ENCODE assay signal across 21 mouse cellular contexts in the genomic region with DNA sequence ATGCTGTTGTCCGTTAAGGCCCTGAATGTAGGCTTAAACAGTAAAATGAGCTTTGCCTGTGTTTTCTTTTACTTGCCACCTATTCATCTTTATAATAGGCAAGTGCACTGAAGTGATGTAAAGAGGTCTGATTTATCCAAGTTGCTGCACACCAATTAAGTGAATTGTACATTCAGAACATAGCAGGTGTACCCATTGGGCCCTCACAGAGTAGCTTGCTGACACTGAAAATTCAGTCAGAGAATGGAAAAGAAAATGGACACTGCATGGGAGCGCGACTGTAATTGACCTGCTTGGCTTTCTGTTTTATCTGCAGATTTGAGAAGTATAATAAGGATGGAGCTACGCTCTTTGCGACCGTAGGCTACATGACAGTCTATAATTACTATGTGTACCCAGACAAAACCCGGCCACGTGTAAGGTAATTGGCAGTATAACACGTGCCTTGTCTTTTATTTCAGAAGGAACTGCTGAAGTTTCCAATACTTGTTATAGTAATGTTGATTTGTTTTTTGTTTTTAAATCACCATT. TPM values are rescaled to one million over a fixed set of nuclear protein-coding genes. Genes with fewer than 3 reads are reported as not detected.
A peak's percentile ranks its signal among the peaks of the same experiment; 100 is the strongest.
DNase-seq lines count a peak whose midpoint lies in the region; ATAC-seq and TF ChIP-seq lines count a peak whose summit lies in the region.
"Had no signal": no experiment of that assay in that cellular context is flagged by ENCODE, and none has a peak within 500 bp of the region (broad histone marks: within the 10 kb centered on the region; RNA-seq: fewer than 3 reads in every experiment).

No protein-coding gene starts in this region.

- H3K4me1 ChIP-seq in midbrain, embryonic 14.5 days (ENCODE audit: control insufficient read depth, insufficient read depth, low read length): no peaks in the 10 kb centered on the region
- H3K4me1 ChIP-seq in midbrain, embryonic 11.5 days (ENCODE audit: control insufficient read depth, insufficient read depth, low read length): no peaks in the 10 kb centered on the region
- peaks cover 33% of the 10 kb centered on the region for H3K4me1 ChIP-seq in forebrain, embryonic 13.5 days
- no peaks in the 10 kb centered on the region for H3K4me1 ChIP-seq in forebrain, postnatal 0 days (ENCODE audit: insufficient read depth)
- H3K4me1 ChIP-seq: embryonic facial prominence, embryonic 13.5 days; heart, embryonic 12.5 days; hindbrain, embryonic 15.5 days had no signal

- no peak overlapping the region for H3K4me3 ChIP-seq in midbrain, embryonic 14.5 days (replicated peaks; ENCODE audit: low read depth, low read length)
- no peak overlapping the region for H3K4me3 ChIP-seq in midbrain, embryonic 11.5 days (ENCODE audit: low read depth, low read length)
- no peak overlapping the region for H3K4me3 ChIP-seq in forebrain, embryonic 13.5 days
- H3K4me3 ChIP-seq in forebrain, postnatal 0 days (ENCODE audit: low read depth, low read length): no peak overlapping the region
- H3K4me3 ChIP-seq: embryonic facial prominence, embryonic 13.5 days; heart, embryonic 12.5 days; hindbrain, embryonic 15.5 days had no signal

- H3K36me3 ChIP-seq in midbrain, embryonic 14.5 days (ENCODE audit: control insufficient read depth, insufficient read depth, low read length): peaks cover 4% of the 10 kb centered on the region; the same call in 1 of the 2 replicates
- H3K36me3 ChIP-seq in midbrain, embryonic 11.5 days (ENCODE audit: control insufficient read depth, insufficient read depth, low read length): 0 out of 2 replicates have a peak, but pooled peaks cover 4% of the 10 kb centered on the region
- peaks cover 8% of the 10 kb centered on the region for H3K36me3 ChIP-seq in forebrain, embryonic 13.5 days (ENCODE audit: poor library complexity, severe bottlenecking)
- 0 out of 2 replicates have a peak, but pooled peaks cover 5% of the 10 kb centered on the region for H3K36me3 ChIP-seq in forebrain, postnatal 0 days (ENCODE audit: insufficient read depth)

- no peak for TF ChIP-seq CTCF in forebrain, postnatal 0 days (IDR thresholded peaks at IDR 0.05; ENCODE audit: low read depth)

- no peak overlapping the region for H3K9ac ChIP-seq in midbrain, embryonic 14.5 days (replicated peaks; ENCODE audit: low read length)
- H3K9ac ChIP-seq in midbrain, embryonic 11.5 days (ENCODE audit: low read length): no peak overlapping the region
- no peak overlapping the region for H3K9ac ChIP-seq in forebrain, embryonic 13.5 days
- H3K9ac ChIP-seq in forebrain, postnatal 0 days: no peak overlapping the region
- H3K9ac ChIP-seq: embryonic facial prominence, embryonic 13.5 days; heart, embryonic 12.5 days; hindbrain, embryonic 15.5 days had no signal

- no peak for ATAC-seq in midbrain, embryonic 14.5 days (ENCODE audit: low FRiP score, low TSS enrichment)
- no peak for ATAC-seq in midbrain, embryonic 11.5 days (ENCODE audit: low FRiP score)
- ATAC-seq in forebrain, embryonic 13.5 days: peak; percentile 93
- peak; percentile 53; the same call in 1 of the 2 replicates for ATAC-seq in forebrain, postnatal 0 days
- ATAC-seq: CD4-positive, CD25-positive, alpha-beta regulatory T cell, adult 4 months; intestine, embryonic 16.5 days had no signal

- DNase-seq in embryo, embryonic 10.5 days (ENCODE audit: low spot score): peak; percentile 11
- no peak for DNase-seq in embryo, embryonic 9.5 days (ENCODE audit: extremely low spot score)
- DNase-seq in midbrain, embryonic 14.5 days: peak; percentile 1
- no peak for DNase-seq in midbrain, embryonic 11.5 days (ENCODE audit: low spot score, missing footprints)
- peak; percentile 15 for DNase-seq in forebrain, postnatal 0 days
- DNase-seq in ovary, postnatal 36 days (ENCODE audit: low spot score): no peak
- no peak for DNase-seq in cerebellum, adult 9-11 months
- DNase-seq: adrenal gland, adult 8-10 months; B cell, adult 2 months; cerebellum, adult 11-12 months; cerebellum, adult 9-10 months; cerebellum, postnatal 36 days; gastrocnemius, postnatal 14 days; heart, postnatal 36 days had no signal

- no peak overlapping the region for H3K4me2 ChIP-seq in midbrain, embryonic 14.5 days (ENCODE audit: low read length)
- no peak overlapping the region for H3K4me2 ChIP-seq in midbrain, embryonic 11.5 days
- no peak overlapping the region for H3K4me2 ChIP-seq in forebrain, embryonic 13.5 days
- H3K4me2 ChIP-seq in forebrain, postnatal 0 days (ENCODE audit: low read depth): no peak overlapping the region
- H3K4me2 ChIP-seq: embryonic facial prominence, embryonic 13.5 days; heart, embryonic 12.5 days; hindbrain, embryonic 15.5 days had no signal

- WGBS in midbrain, embryonic 14.5 days: 94% methylated on average over 9 of the region's 9 CpGs
- WGBS in midbrain, embryonic 11.5 days: 87% methylated on average over 9 of the region's 9 CpGs
- 17% methylated on average over 9 of the region's 9 CpGs for WGBS in forebrain, embryonic 13.5 days
- WGBS in forebrain, postnatal 0 days: 22% methylated on average over 9 of the region's 9 CpGs

- no peak overlapping the region for H3K27ac ChIP-seq in midbrain, embryonic 14.5 days (replicated peaks; ENCODE audit: low read depth, low read length)
- H3K27ac ChIP-seq in midbrain, embryonic 11.5 days (ENCODE audit: low read depth, low read length): no peak overlapping the region
- peak overlapping the region; percentile 60; the same call in 1 of the 2 replicates for H3K27ac ChIP-seq in forebrain, embryonic 13.5 days
- H3K27ac ChIP-seq in forebrain, postnatal 0 days (ENCODE audit: low read depth, low read length): no peak overlapping the region
- H3K27ac ChIP-seq: embryonic facial prominence, embryonic 13.5 days; hindbrain, embryonic 15.5 days had no signal

- H3K27me3 ChIP-seq in midbrain, embryonic 14.5 days (ENCODE audit: control insufficient read depth, insufficient read depth, low read length): no peaks in the 10 kb centered on the region
- no peaks in the 10 kb centered on the region for H3K27me3 ChIP-seq in midbrain, embryonic 11.5 days (ENCODE audit: control insufficient read depth, insufficient read depth, low read length)
- H3K27me3 ChIP-seq in forebrain, embryonic 13.5 days: no peaks in the 10 kb centered on the region
- H3K27me3 ChIP-seq in forebrain, postnatal 0 days (ENCODE audit: insufficient read depth, low read length): no peaks in the 10 kb centered on the region
- H3K27me3 ChIP-seq: embryonic facial prominence, embryonic 13.5 days; heart, embryonic 12.5 days; hindbrain, embryonic 15.5 days had no signal

- H3K9me3 ChIP-seq in midbrain, embryonic 14.5 days (ENCODE audit: control insufficient read depth, low read length): no peaks in the 10 kb centered on the region
- H3K9me3 ChIP-seq in midbrain, embryonic 11.5 days (ENCODE audit: control insufficient read depth, low read length): no peaks in the 10 kb centered on the region
- H3K9me3 ChIP-seq in forebrain, embryonic 13.5 days (replicated peaks): no peaks in the 10 kb centered on the region
- H3K9me3 ChIP-seq in forebrain, postnatal 0 days (ENCODE audit: low read length): no peaks in the 10 kb centered on the region
- H3K9me3 ChIP-seq: embryonic facial prominence, embryonic 13.5 days; G1E; heart, embryonic 12.5 days; hindbrain, embryonic 15.5 days had no signal

RNA-seq across cellular contexts. Expression of a gene that starts 32.1 kb away (rescaled TPM):
- polyA plus RNA-seq in midbrain, embryonic 14.5 days (2014; fragmentation: Nextera tagmentation; extraction: Ambion mirVana): 36.9 and 37.7 TPM in 2 replicates
- polyA plus RNA-seq in midbrain, embryonic 11.5 days (2014; fragmentation: Nextera tagmentation; extraction: Ambion mirVana): 31.6 and 32.8 TPM in 2 replicates
- 38.1 and 46.4 TPM in 2 replicates for polyA plus RNA-seq in forebrain, embryonic 13.5 days (2015; fragmentation: Nextera tagmentation; extraction: Ambion mirVana)
- total RNA-seq in forebrain, postnatal 0 days (2014; rRNA removed): 16.6 and 19.4 TPM in 2 replicates
- polyA plus RNA-seq in forebrain, postnatal 0 days (2015; fragmentation: Nextera tagmentation; extraction: Ambion mirVana): 23.1 and 25.3 TPM in 2 replicates

RNA-seq across cellular contexts. Expression of a gene that starts 32.2 kb away (rescaled TPM):
- 42.6 and 56.1 TPM in 2 replicates for polyA plus RNA-seq in midbrain, embryonic 14.5 days (2014; fragmentation: Nextera tagmentation; extraction: Ambion mirVana)
- 193 and 201 TPM in 2 replicates for polyA plus RNA-seq in midbrain, embryonic 11.5 days (2014; fragmentation: Nextera tagmentation; extraction: Ambion mirVana)
- polyA plus RNA-seq in forebrain, embryonic 13.5 days (2015; fragmentation: Nextera tagmentation; extraction: Ambion mirVana): 155 and 156 TPM in 2 replicates
- 24.2 and 27.1 TPM in 2 replicates for total RNA-seq in forebrain, postnatal 0 days (2014; rRNA removed)
- polyA plus RNA-seq in forebrain, postnatal 0 days (2015; fragmentation: Nextera tagmentation; extraction: Ambion mirVana): 34.5 and 37.1 TPM in 2 replicates

RNA-seq across cellular contexts. Expression of a gene that starts 53.4 kb away (rescaled TPM):
- 85.2 and 86.3 TPM in 2 replicates for polyA plus RNA-seq in midbrain, embryonic 14.5 days (2014; fragmentation: Nextera tagmentation; extraction: Ambion mirVana)
- polyA plus RNA-seq in midbrain, embryonic 11.5 days (2014; fragmentation: Nextera tagmentation; extraction: Ambion mirVana): 39.3 and 43.2 TPM in 2 replicates
- polyA plus RNA-seq in forebrain, embryonic 13.5 days (2015; fragmentation: Nextera tagmentation; extraction: Ambion mirVana): 63.3 and 66.5 TPM in 2 replicates
- 94.7 and 116 TPM in 2 replicates for total RNA-seq in forebrain, postnatal 0 days (2014; rRNA removed)
- polyA plus RNA-seq in forebrain, postnatal 0 days (2015; fragmentation: Nextera tagmentation; extraction: Ambion mirVana): 78.8 and 106 TPM in 2 replicates

Comparison
In these comparisons a context has a peak if more than half of its experiments do, and no peak if none do; other contexts are left out.
1. DNase-seq: peak in embryo, embryonic 10.5 days (single experiment), midbrain, embryonic 14.5 days (single experiment) and forebrain, postnatal 0 days (single experiment); none in embryo, embryonic 9.5 days (single experiment), midbrain, embryonic 11.5 days (single experiment), ovary, postnatal 36 days (single experiment) and cerebellum, adult 9-11 months (single experiment).
2. ATAC-seq: peak in forebrain, embryonic 13.5 days (single experiment) and forebrain, postnatal 0 days (single experiment); none in midbrain, embryonic 14.5 days (single experiment) and midbrain, embryonic 11.5 days (single experiment).